Mouse (Mus musculus) forebrain, embryonic 12.5 days (tissue): ENCODE measurements around the gene Spout1. TPM values are rescaled to one million over a fixed set of nuclear protein-coding genes. Genes with fewer than 3 reads are reported as not detected.
A peak's percentile ranks its signal among the peaks of the same experiment; 100 is the strongest.

Experiments used
- ATAC-seq: fragments of 200-750 bp; cut with Nextera tagmentation; 2 replicates; pipeline ENCODE4 v1.8.0; 2017; ENCODE audit warnings: moderate TSS enrichment; ENCODE audit not compliant: low FRiP score
- H3K27ac ChIP-seq: fragments of 300-500 bp; sonication (generic); 2 replicates; pipeline ENCODE4 v1.5.1; 2016; ENCODE audit warnings: mild to moderate bottlenecking
- H3K27me3 ChIP-seq: fragments of 300-500 bp; sonication (generic); 2 replicates; pipeline ENCODE4 v1.6.1; 2016; ENCODE audit warnings: mild to moderate bottlenecking
- H3K36me3 ChIP-seq: fragments of 300-500 bp; sonication (generic); replicated peaks from 2 replicates; pipeline ENCODE4 v1.6.1; 2016; ENCODE audit warnings: mild to moderate bottlenecking
- H3K4me1 ChIP-seq: fragments of 300-500 bp; sonication (generic); 2 replicates; pipeline ENCODE4 v1.6.1; 2016
- H3K4me2 ChIP-seq: fragments of 300-500 bp; sonication (generic); 2 replicates; pipeline ENCODE4 v1.6.1; 2016; ENCODE audit warnings: mild to moderate bottlenecking, moderate library complexity
- H3K4me3 ChIP-seq: fragments of 300-500 bp; sonication (generic); replicated peaks from 2 replicates; pipeline ENCODE4 v1.5.1; 2016; ENCODE audit warnings: mild to moderate bottlenecking
- H3K9ac ChIP-seq: fragments of 300-500 bp; sonication (generic); 2 replicates; pipeline ENCODE4 v1.6.1; 2016; ENCODE audit warnings: mild to moderate bottlenecking
- H3K9me3 ChIP-seq: fragments of 300-500 bp; sonication (generic); 2 replicates; pipeline ENCODE4 v1.6.1; 2016
- WGBS: fragments of 180-500 bp; shearing (Covaris S2); methylation state at CpG from one replicate; pipeline ENCODE4 v1.1.7; 2016; 5-methylcytosine and 5-hydroxymethylcytosine counted together
- polyA plus RNA-seq: library from polyadenylated mRNA; unstranded; fragments of >200 nt; fragmentation: Nextera tagmentation; extraction: Ambion mirVana; gene quantifications from 2 replicates; pipeline ENCODE4 v1.2.1, GENCODE M21; 2016

Gene Spout1
- 67.0 and 69.2 TPM in 2 replicates for polyA plus RNA-seq

DNA sequence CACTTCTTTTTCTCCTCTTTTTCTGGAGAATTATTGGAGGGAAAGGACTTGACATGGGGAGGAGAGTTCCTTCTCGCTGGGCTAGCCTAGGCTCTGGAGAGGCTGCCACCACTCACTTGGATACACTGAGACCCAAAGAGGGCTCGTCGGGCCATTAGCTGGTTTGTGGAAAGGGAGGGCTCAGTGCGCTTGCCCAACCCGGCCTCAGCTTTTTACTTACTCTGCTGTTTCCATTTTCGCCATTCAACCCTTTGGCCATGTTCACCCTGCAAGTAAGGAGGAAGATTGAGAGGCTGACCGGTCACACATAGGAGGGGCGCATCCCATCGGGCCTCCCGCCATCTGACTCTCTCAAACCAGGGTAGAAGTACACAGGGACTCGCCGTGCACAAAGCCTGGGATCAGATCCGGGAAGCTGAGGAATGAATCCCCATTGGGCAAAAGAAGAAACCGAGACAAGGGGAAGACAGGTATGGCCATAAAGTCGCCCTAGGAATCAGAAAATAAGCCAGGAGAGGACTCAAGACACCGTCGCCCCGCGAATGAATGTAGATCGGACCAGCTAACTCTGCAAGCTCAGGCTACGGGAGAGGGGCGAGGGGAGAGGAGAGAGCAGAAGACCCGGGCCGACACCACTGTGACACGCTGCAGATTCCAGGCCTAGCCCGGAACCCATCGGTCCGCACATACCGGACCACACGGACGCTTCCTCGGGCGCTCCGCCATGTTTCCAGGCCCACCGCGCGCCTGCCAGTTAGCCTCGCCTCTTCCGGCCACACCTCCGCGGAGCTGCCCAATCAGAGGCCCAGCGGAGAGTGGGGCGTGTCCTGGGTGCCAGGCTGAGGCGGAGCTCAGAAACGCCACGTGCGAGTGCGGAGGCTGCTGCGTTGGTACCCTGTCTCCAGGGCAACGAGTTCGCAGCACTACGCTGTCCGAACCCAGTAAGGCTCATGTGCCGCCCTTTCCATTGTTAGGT lies at the start of gene Spout1:
Gene Spout1, minus strand, starts transcription at position 760 of the 976 bp plus-strand sequence.
- peak within 1 kb of the TSS; percentile 66 for H3K9ac ChIP-seq
- no peak within 1 kb of the TSS for H3K27ac ChIP-seq
- 0 out of 2 replicates have a peak, but pooled peaks cover 2% of the 10 kb centered on the region for H3K27me3 ChIP-seq
- H3K9me3 ChIP-seq = no peaks in the 10 kb centered on the region
- peak; percentile 99 for ATAC-seq
- H3K36me3 ChIP-seq = peaks cover 43% of the 10 kb centered on the region
- 3% methylated on average over 54 of the region's 54 CpGs for whole genome bisulfite sequencing
- peak within 1 kb of the TSS; percentile 86 for H3K4me2 ChIP-seq
- H3K4me1 ChIP-seq = peaks cover 12% of the 10 kb centered on the region
- peak within 1 kb of the TSS; percentile 75 for H3K4me3 ChIP-seq

GRCm38 (mm10) chr2:30216293-30216692 lies 38.0 kb upstream of the Spout1 start:
- no peaks in the 10 kb centered on the region for H3K36me3 ChIP-seq
- no peak for ATAC-seq
- no peak overlapping the region for H3K4me3 ChIP-seq
- H3K9me3 ChIP-seq = no peaks in the 10 kb centered on the region
- no peak overlapping the region for H3K9ac ChIP-seq
- no peaks in the 10 kb centered on the region; the same call in 1 of the 2 replicates for H3K27me3 ChIP-seq
- H3K4me1 ChIP-seq = no peaks in the 10 kb centered on the region
- WGBS = 91% methylated on average over 5 of the region's 5 CpGs
- no peak overlapping the region for H3K27ac ChIP-seq
- H3K4me2 ChIP-seq = no peak overlapping the region

DNA sequence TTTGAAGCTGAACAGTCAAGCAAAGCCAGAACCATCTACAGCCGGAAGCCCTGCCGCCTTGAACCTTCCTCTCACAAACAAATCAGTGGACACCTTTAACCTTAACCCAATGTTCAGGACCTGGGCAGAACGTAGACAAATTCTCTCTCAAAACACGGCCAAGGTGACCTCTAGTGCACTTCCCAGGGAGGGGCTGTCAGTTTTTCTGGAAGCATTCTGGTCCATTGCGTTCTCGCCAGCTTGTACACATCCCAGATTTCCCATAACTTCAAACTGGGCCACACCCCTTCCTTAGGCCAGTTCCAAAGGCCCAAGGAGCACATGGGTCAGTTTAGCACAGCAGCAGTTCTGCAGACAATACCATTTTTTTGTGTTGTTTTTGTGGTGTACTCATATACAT lies 37.2 kb upstream of the Spout1 start:
- Histone ChIP-seq H3K4me3 (no peak overlapping the region), H3K27ac (no peak overlapping the region), H3K4me2 (no peak overlapping the region), H3K9ac (no peak overlapping the region), H3K4me1 (no peaks in the 10 kb centered on the region), H3K36me3 (no peaks in the 10 kb centered on the region), H3K9me3 (no peaks in the 10 kb centered on the region), H3K27me3 (no peaks in the 10 kb centered on the region; the same call in 1 of the 2 replicates)
- ATAC-seq = no peak
- WGBS = 83% methylated on average over 6 of the region's 6 CpGs

GRCm38 (mm10) chr2:30214745-30215144 lies 36.5 kb upstream of the Spout1 start:
- no peaks in the 10 kb centered on the region for H3K9me3 ChIP-seq
- no peak overlapping the region for H3K9ac ChIP-seq
- no peaks in the 10 kb centered on the region; the same call in 1 of the 2 replicates for H3K27me3 ChIP-seq
- H3K36me3 ChIP-seq = no peaks in the 10 kb centered on the region
- no peak overlapping the region for H3K4me2 ChIP-seq
- H3K4me1 ChIP-seq = no peaks in the 10 kb centered on the region
- H3K4me3 ChIP-seq = no peak overlapping the region
- ATAC-seq = no peak
- H3K27ac ChIP-seq = no peak overlapping the region
- 95% methylated on average over 3 of the region's 3 CpGs for WGBS

- Histone ChIP-seq H3K27ac (no peak overlapping the region), H3K4me2 (no peak overlapping the region), H3K36me3 (no peaks in the 10 kb centered on the region), H3K9ac (no peak overlapping the region), H3K4me1 (no peaks in the 10 kb centered on the region), H3K9me3 (no peaks in the 10 kb centered on the region), H3K4me3 (no peak overlapping the region), H3K27me3 (no peaks in the 10 kb centered on the region; the same call in 1 of the 2 replicates)
- WGBS = 83% methylated on average over 1 of the region's 1 CpGs
- ATAC-seq = no peak
Observed at GRCm38 (mm10) chr2:30212951-30213350, 34.7 kb upstream of the Spout1 start.

GRCm38 (mm10) chr2:30212169-30212545 lies 33.9 kb upstream of the Spout1 start:
- no peak overlapping the region for H3K9ac ChIP-seq
- no peaks in the 10 kb centered on the region for H3K36me3 ChIP-seq
- H3K27me3 ChIP-seq = no peaks in the 10 kb centered on the region; the same call in 1 of the 2 replicates
- no peaks in the 10 kb centered on the region for H3K4me1 ChIP-seq
- no peak overlapping the region for H3K4me3 ChIP-seq
- ATAC-seq = no peak
- no peak overlapping the region for H3K27ac ChIP-seq
- 82% methylated on average over 4 of the region's 4 CpGs for WGBS
- no peak overlapping the region for H3K4me2 ChIP-seq
- H3K9me3 ChIP-seq = no peaks in the 10 kb centered on the region

GRCm38 (mm10) chr2:30211408-30212168 lies 33.3 kb upstream of the Spout1 start:
- no peak overlapping the region for H3K9ac ChIP-seq
- H3K4me3 ChIP-seq = no peak overlapping the region
- no peak overlapping the region for H3K27ac ChIP-seq
- H3K4me2 ChIP-seq = no peak overlapping the region
- H3K27me3 ChIP-seq = no peaks in the 10 kb centered on the region; the same call in 1 of the 2 replicates
- H3K36me3 ChIP-seq = no peaks in the 10 kb centered on the region
- H3K4me1 ChIP-seq = peaks cover 2% of the 10 kb centered on the region
- ATAC-seq = no peak
- WGBS = 82% methylated on average over 6 of the region's 6 CpGs
- no peaks in the 10 kb centered on the region for H3K9me3 ChIP-seq

DNA sequence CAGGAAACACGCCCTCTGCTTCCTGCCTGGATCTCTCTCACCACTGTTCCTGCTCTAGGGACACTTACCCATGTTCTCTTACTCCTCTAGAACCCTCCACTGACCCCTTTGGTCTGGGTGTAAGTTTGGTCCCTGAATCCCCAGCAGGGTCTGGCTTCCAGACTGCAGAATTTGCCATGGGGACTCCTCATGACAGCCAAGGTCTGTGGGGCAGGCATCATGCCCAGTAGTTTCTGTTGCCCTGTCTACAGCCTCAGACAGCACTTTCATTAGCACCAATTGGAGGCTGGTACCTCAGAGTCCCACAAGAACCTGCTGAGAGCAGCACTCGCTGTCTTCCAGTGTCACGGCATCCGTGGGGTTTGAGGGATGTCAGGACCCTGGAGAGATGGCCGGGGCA lies 29.6 kb upstream of the Spout1 start:
- H3K4me3 ChIP-seq = no peak overlapping the region
- H3K27ac ChIP-seq = no peak overlapping the region
- H3K36me3 ChIP-seq = no peaks in the 10 kb centered on the region
- no peaks in the 10 kb centered on the region for H3K9me3 ChIP-seq
- H3K27me3 ChIP-seq = no peaks in the 10 kb centered on the region; the same call in 1 of the 2 replicates
- ATAC-seq = no peak
- no peak overlapping the region for H3K9ac ChIP-seq
- no peak overlapping the region for H3K4me2 ChIP-seq
- WGBS = 78% methylated on average over 5 of the region's 5 CpGs
- H3K4me1 ChIP-seq = peaks cover 18% of the 10 kb centered on the region

DNA sequence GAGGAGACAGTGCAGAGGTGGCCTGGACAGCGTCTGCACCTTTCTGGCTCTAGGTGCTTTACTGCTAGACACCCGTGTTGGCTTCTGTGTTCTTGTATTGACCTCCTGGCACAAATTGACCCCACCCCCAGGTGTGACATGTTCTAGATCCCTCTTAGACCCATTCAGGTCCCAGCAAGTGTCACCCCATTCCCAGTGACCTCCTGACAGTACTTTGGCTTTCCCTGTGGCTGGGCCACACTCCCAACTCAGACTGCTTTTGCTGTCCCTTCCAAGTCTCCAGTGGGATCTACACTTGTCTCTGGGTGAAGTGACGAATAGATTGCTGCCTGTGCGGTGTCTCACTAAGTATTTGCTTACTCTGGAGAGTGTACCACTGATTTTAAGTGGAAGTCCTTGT lies 29.1 kb upstream of the Spout1 start:
- Histone ChIP-seq H3K9ac (no peak overlapping the region), H3K4me1 (peaks cover 18% of the 10 kb centered on the region), H3K27ac (no peak overlapping the region), H3K36me3 (no peaks in the 10 kb centered on the region), H3K9me3 (no peaks in the 10 kb centered on the region), H3K4me3 (no peak overlapping the region), H3K27me3 (no peaks in the 10 kb centered on the region), H3K4me2 (no peak overlapping the region)
- WGBS = 85% methylated on average over 4 of the region's 4 CpGs
- no peak for ATAC-seq

GRCm38 (mm10) chr2:30205629-30206357 lies 27.5 kb upstream of the Spout1 start, which contains the start of gene Kyat1:
Gene Kyat1, minus strand, starts transcription at chr2:30205847.
- ATAC-seq = peak; percentile 96
- Histone ChIP-seq H3K9me3 (no peaks in the 10 kb centered on the region), H3K4me3 (peak within 1 kb of the TSS; percentile 68), H3K27ac (peak within 1 kb of the TSS; percentile 59; the same call in 1 of the 2 replicates), H3K27me3 (no peaks in the 10 kb centered on the region), H3K9ac (peak within 1 kb of the TSS; percentile 64), H3K36me3 (no peaks in the 10 kb centered on the region), H3K4me2 (peak within 1 kb of the TSS; percentile 80), H3K4me1 (peaks cover 18% of the 10 kb centered on the region)
- WGBS = under 1% methylated on average over 44 of the region's 44 CpGs

DNA sequence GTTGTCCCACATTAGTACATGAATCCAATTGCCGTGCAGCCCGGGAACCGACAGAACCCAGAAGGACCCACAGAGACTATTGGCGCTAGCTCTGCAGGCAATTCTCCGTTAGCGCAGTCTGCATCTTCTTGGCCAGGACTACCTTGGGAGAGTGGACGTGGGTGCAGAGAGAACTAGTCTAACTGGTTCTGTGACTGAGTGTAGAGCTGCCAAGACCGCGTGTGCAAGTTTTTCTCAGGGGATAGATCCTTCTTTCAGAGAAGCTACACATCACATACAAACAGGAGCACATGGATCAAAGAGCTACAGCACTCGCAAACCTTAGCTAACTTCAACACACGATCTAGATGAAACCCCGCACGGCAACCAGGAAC lies 27.0 kb upstream of the Spout1 start:
- ATAC-seq = peak; percentile 52
- H3K4me2 ChIP-seq = peak overlapping the region; percentile 80
- H3K27ac ChIP-seq = peak overlapping the region; percentile 59; the same call in 1 of the 2 replicates
- H3K4me3 ChIP-seq = peak overlapping the region; percentile 68
- WGBS = 3% methylated on average over 13 of the region's 13 CpGs
- H3K9me3 ChIP-seq = no peaks in the 10 kb centered on the region
- H3K9ac ChIP-seq = peak overlapping the region; percentile 64
- H3K36me3 ChIP-seq = no peaks in the 10 kb centered on the region
- peaks cover 18% of the 10 kb centered on the region for H3K4me1 ChIP-seq
- H3K27me3 ChIP-seq = no peaks in the 10 kb centered on the region
